Mouse (Mus musculus): Measurements from ENCODE around the gene Tnk2. TPM values are rescaled to one million over a fixed set of nuclear protein-coding genes. Genes with fewer than 3 reads are reported as not detected.

Tnk2 gene
- polyA plus RNA-seq (2012; rRNA removed; ENCODE audit: low replicate concordance): 159 and 240 TPM in 2 replicates

DNA sequence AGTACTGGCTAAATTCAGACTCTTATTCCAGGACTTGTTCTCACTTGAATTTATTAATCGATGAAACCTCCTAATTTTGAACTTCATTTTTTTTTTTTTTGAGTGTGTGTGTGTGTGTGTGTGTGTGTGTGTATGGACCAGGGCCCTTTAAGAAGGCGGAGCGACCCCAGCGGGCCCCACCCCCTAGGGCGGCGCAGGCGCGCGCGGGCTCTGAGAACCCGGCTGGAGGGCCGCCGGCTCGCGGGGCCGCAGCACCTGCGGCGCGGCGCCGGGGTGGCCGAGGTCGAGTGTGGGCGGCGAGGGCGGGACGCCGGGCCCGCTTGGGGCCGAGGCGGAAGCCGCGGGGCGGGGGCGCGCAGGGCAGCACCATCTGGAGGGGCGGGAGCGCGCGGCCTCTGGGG lies at the start of gene Tnk2:
Tnk2 (plus strand) TSS at position 214 of the 401 bp plus-strand sequence.

DNA sequence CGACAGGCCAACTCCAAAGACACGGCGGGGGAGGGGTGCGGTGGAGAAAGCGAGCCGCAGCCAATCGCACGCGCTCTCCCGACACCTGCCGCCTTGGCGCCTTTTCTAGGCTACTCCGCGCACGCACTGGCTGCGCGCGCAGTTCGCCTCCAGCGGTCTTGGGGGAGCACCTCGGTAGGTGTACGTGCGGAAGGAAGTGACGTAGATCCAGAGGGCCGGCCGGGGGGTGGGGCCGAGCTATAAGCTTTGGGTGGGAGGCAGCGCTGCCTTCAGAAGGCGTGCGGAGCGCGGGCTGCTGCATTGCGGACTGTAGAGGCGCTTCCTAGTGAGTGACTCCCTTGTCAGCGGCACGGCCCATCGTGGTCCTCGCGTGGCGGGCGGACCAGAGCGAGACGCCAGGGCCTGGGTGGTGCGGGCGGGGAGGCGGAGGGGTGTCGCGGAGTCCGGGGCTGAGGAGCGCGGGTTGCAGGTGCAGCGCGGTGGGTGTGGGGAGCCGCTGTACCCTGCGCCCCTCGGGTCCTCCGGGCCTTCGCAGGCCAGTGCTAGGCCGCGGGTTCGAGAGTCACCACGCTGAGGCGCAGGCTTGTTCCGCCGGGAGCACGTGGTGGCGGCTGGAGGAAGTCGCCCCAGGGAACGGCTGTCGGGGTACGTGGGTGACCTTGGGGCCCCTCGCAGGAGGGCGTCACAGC lies 34.8 kb upstream of the Tnk2 start, which contains the start of gene Tfrc:
Tfrc (plus strand) TSS at position 209 of the 689 bp plus-strand sequence.

Other genes with a start within 250 kb of the Tnk2 start
- gene Tm4sf19, start 243.4 kb upstream of the Tnk2 start, polyA plus RNA-seq (2012; rRNA removed; ENCODE audit: low replicate concordance): 0.20 TPM in 1 of 2 replicates, not detected in the other
- gene Tctex1d2, start 224.2 kb upstream of the Tnk2 start, polyA plus RNA-seq (2012; rRNA removed; ENCODE audit: low replicate concordance): 2.2 and 4.4 TPM in 2 replicates
- 23.3 and 36.9 TPM in 2 replicates for gene Pcyt1a, start 213.0 kb upstream of the Tnk2 start, polyA plus RNA-seq (2012; rRNA removed; ENCODE audit: low replicate concordance)
- not detected in 2 replicates for gene Slc51a, start 156.0 kb upstream of the Tnk2 start, polyA plus RNA-seq (2012; rRNA removed; ENCODE audit: low replicate concordance)
- gene Zdhhc19, start 147.6 kb upstream of the Tnk2 start, polyA plus RNA-seq (2012; rRNA removed; ENCODE audit: low replicate concordance): not detected in 2 replicates
- 3.8 and 12.2 TPM in 2 replicates for gene Tfrc, start 35.0 kb upstream of the Tnk2 start, polyA plus RNA-seq (2012; rRNA removed; ENCODE audit: low replicate concordance)
- 0.08 and 0.27 TPM in 2 replicates for gene Muc4, start 92.0 kb downstream of the Tnk2 start, polyA plus RNA-seq (2012; rRNA removed; ENCODE audit: low replicate concordance)
- 2.2 and 4.5 TPM in 2 replicates for gene Muc20, start 153.6 kb downstream of the Tnk2 start, polyA plus RNA-seq (2012; rRNA removed; ENCODE audit: low replicate concordance)
- not detected in 2 replicates for gene Smbd1, start 166.6 kb downstream of the Tnk2 start, polyA plus RNA-seq (2012; rRNA removed; ENCODE audit: low replicate concordance)
- 4.9 and 16.7 TPM in 2 replicates for gene Fyttd1, start 233.6 kb downstream of the Tnk2 start, polyA plus RNA-seq (2012; rRNA removed; ENCODE audit: low replicate concordance)
- 51.5 and 67.4 TPM in 2 replicates for gene Rubcn, start 233.9 kb downstream of the Tnk2 start, polyA plus RNA-seq (2012; rRNA removed; ENCODE audit: low replicate concordance)

All from mammary gland, adult 2 months (tissue).